Mouse (Mus musculus) adrenal gland, adult 2 months (tissue): ENCODE measurements at regions not wholly inside any gene's neighbourhood (a gene's known extent, or its start where the extent isn't known, plus 50 kb on each side); places are given as distances from the start of the nearest gene placed in this dataset.

Experiments
- DNase-seq: peaks from one replicate; pipeline ENCODE4 v3.0.0; 2021

DNA sequence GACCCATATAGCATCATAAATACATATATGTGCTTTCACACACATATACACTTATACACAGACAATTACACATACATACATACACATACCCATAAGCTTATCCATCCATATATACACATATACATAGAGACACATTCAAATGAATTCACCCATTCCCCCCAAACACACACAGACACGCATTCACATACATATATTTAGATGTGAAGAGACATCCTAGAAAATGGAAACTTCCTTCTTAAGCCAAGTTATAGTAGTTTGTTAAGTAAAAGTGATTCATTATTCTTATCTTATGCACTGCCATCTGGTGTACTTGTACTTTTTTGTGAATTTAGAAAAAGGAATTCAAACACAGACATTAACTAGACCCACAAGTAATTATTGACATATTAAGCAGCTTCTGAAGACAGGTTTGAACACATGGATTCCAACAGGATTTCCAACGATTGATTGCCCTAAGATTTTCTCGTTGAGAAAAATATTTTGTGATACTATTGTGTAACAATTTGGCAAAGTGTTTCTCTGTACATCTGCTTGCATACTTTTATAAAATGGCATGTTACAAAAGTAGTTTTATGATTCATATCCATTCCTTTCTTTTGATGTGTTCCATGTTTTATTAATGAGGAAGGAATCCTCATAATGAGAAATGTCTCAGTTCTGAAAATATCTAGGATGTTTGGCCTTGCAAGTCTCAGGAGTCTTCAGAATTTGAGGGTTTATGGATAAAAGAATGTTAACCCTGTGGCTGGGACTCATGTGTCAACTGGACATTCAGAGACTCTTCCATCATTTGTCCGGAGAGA is 1161.5 kb upstream of the Apob start:
- DNase-seq = no peak

DNA sequence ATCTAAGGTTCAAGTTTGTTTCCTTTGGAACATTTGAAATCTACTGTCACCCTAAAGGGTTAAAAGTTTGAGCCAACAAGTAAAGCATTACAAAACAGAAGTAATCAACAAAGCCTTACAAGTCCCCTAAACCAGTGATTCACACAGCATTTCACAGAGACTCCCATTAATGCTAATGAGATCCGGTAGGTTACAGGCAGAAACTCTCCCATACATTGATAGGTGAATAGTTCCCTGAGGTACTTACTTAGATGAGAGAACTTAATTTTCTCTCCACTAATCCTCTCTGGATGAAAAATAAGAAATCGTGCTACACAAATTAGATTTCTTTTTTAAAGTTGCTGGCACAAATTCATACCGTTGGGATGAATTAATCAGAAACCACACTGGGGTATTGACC is 1144.5 kb upstream of the Apob start:
- no peak for DNase-seq

DNA sequence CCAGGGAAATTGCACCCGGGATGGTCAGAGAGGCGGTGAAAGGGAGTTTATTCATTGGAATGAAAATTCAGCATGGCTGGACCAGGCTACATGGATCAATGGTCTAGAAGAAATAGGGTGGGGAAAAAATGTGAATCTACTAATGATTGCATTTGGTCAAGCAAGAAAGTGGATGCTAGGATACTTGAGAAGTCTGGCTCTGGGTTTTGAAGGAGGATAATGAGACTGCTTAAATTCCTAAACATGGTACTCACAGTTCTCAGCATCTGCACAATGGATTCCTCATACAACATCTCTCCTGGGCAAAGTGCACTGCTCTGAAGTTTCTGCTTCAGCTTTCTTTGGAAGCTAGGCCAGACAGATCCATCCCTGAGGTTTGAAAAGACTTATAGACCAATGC is 1139.9 kb upstream of the Apob start:
- DNase-seq = no peak

DNA sequence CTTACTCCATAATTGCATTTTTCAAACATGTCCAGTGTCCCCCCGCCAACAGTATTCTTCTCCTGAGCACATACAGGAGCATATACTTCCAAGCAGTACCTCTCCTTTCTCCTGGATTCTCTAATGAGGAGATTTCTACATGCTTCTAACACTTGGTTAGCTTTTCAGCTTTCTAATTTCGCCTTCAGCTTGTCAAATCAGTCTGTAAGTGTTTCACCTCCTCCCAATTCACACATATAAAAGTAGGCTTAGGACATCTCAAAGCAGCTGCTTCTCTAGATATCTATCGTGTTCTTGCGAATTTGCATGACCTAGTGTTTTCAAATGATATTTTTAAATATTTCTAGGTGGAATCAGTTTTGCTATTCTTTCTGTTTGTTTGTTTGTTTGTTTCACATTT is 1129.0 kb upstream of the Apob start:
- no peak for DNase-seq

DNA sequence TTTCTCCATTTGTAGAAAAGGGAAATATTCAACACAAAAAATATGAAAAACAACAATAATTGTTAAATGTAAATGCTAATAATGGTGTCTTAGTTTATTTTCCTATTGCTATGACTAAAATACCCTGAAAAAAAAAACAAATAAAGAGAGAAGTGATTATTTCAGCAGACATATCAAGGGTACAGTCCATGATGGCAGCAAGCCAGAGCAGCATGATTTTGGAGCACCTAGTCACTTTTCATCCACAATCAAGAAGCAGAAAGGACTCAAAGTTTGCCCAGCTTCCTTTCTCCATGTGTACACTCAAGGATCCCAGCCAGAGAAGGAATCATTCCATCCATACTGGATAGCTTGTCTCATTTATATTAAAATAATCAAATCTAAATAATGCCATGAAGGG is 1111.5 kb upstream of the Apob start:
- peak; percentile 3 for DNase-seq
